Mouse (Mus musculus) thymus, adult 2 months (tissue): Measurements from ENCODE around the gene Arhgef1. TPM values are rescaled to one million over a fixed set of nuclear protein-coding genes. Genes with fewer than 3 reads are reported as not detected.

Source experiments
- DNase-seq: peaks from one replicate; pipeline ENCODE4 v3.0.0; 2021
- H3K27ac ChIP-seq: fragments of 200-500 bp; 2 replicates; pipeline ENCODE4 v1.5.1; 2012; ENCODE audit warnings: low read length, control low read depth; ENCODE audit not compliant: control insufficient read depth, insufficient read depth
- H3K27me3 ChIP-seq: fragments of 200-500 bp; 2 replicates; pipeline ENCODE4 v1.6.1; 2012; ENCODE audit warnings: mild to moderate bottlenecking, low read length, moderate library complexity, mixed read lengths; ENCODE audit not compliant: control insufficient read depth, insufficient read depth
- H3K36me3 ChIP-seq: fragments of 200-500 bp; 2 replicates; pipeline ENCODE4 v1.6.1; 2012; ENCODE audit warnings: mild to moderate bottlenecking, low read length, moderate library complexity; ENCODE audit not compliant: control insufficient read depth, insufficient read depth
- H3K4me1 ChIP-seq: fragments of 200-500 bp; replicated peaks from 2 replicates; pipeline ENCODE4 v1.6.1; 2012; ENCODE audit warnings: low read length; ENCODE audit not compliant: control insufficient read depth, insufficient read depth
- H3K4me3 ChIP-seq: fragments of 200-500 bp; 2 replicates; pipeline ENCODE4 v1.5.1; 2012; ENCODE audit warnings: mild to moderate bottlenecking, low read length, control low read depth, moderate library complexity; ENCODE audit not compliant: control insufficient read depth, insufficient read depth
- CTCF ChIP-seq: fragments of 200-500 bp; IDR thresholded peaks from 2 replicates; pipeline ENCODE4 v1.5.1; 2012; ENCODE audit warnings: mild to moderate bottlenecking, control low read depth, low read length, moderate library complexity, borderline replicate concordance; ENCODE audit not compliant: control insufficient read depth, poor library complexity, insufficient read depth; ENCODE audit errors: extremely low read depth
- POLR2A ChIP-seq: fragments of 200-500 bp; IDR thresholded peaks from 2 replicates; pipeline ENCODE4 v1.6.1; 2012; ENCODE audit warnings: mild to moderate bottlenecking, low read length, control low read depth, moderate library complexity; ENCODE audit not compliant: control insufficient read depth, poor library complexity, insufficient read depth; ENCODE audit errors: extremely low read depth
- WGBS: fragments of 180-500 bp; shearing (Covaris S2); methylation state at CpG from one replicate; pipeline ENCODE4 v1.1.7; 2018; 5-methylcytosine and 5-hydroxymethylcytosine counted together
- polyA plus RNA-seq: library from polyadenylated mRNA; depleted of rRNA; stranded (reverse); fragments of >200 nt; gene quantifications from 2 replicates; pipeline ENCODE4 v1.2.3, GENCODE M21; 2012

Arhgef1 gene
- polyA plus RNA-seq, 1 experiment: 1,726 TPM

- WGBS: 3% methylated on average over 6 of the region's 6 CpGs
- H3K4me1 ChIP-seq: peaks cover 39% of the 10 kb centered on the region
- peak overlapping the region; percentile 97 for H3K27ac ChIP-seq
- DNase-seq: peak; percentile 53
- TF ChIP-seq POLR2A: no peak
- no peak for TF ChIP-seq CTCF
- H3K36me3 ChIP-seq: peaks cover 25% of the 10 kb centered on the region
- no peaks in the 10 kb centered on the region for H3K27me3 ChIP-seq
- peak overlapping the region; percentile 53 for H3K4me3 ChIP-seq
These were observed 3.8 kb downstream of the Arhgef1 start for GRCm38 (mm10) chr7:24906551-24906950.

GRCm38 (mm10) chr7:24907211-24907748, 4.6 kb downstream of the Arhgef1 start:
- peak; percentile 84 for DNase-seq
- Histone ChIP-seq H3K27ac (peak overlapping the region; percentile 97), H3K4me3 (peak overlapping the region; percentile 53), H3K27me3 (no peaks in the 10 kb centered on the region), H3K4me1 (peaks cover 32% of the 10 kb centered on the region), H3K36me3 (peaks cover 31% of the 10 kb centered on the region)
- TF ChIP-seq POLR2A: 0 out of 2 replicates have a peak, but pooled peaks have one; percentile 39
- TF ChIP-seq CTCF: 0 out of 2 replicates have a peak, but pooled peaks have one; percentile 41
- 3% methylated on average over 13 of the region's 13 CpGs for WGBS

- TF ChIP-seq POLR2A: no peak
- TF ChIP-seq CTCF: no peak
- Histone ChIP-seq H3K27ac (no peak overlapping the region), H3K4me3 (no peak overlapping the region), H3K36me3 (peaks cover 56% of the 10 kb centered on the region), H3K4me1 (peaks cover 11% of the 10 kb centered on the region), H3K27me3 (no peaks in the 10 kb centered on the region)
- DNase-seq: no peak
- 96% methylated on average over 14 of the region's 14 CpGs for WGBS
These were observed 9.8 kb downstream of the Arhgef1 start for GRCm38 (mm10) chr7:24912480-24912879.

- 97% methylated on average over 20 of the region's 20 CpGs for WGBS
- no peaks in the 10 kb centered on the region for H3K4me1 ChIP-seq
- peaks cover 71% of the 10 kb centered on the region for H3K36me3 ChIP-seq
- no peak overlapping the region for H3K27ac ChIP-seq
- TF ChIP-seq POLR2A (no peak), CTCF (no peak)
- no peak for DNase-seq
- H3K27me3 ChIP-seq: no peaks in the 10 kb centered on the region
- H3K4me3 ChIP-seq: no peak overlapping the region
These were observed 16.1 kb downstream of the Arhgef1 start for GRCm38 (mm10) chr7:24918763-24919323.

GRCm38 (mm10) chr7:24919728-24920127, 17.0 kb downstream of the Arhgef1 start:
- Histone ChIP-seq H3K4me3 (no peak overlapping the region), H3K27ac (no peak overlapping the region), H3K36me3 (peaks cover 79% of the 10 kb centered on the region), H3K27me3 (no peaks in the 10 kb centered on the region), H3K4me1 (no peaks in the 10 kb centered on the region)
- WGBS: 93% methylated on average over 9 of the region's 9 CpGs
- TF ChIP-seq POLR2A: no peak
- TF ChIP-seq CTCF: no peak
- no peak for DNase-seq

GRCm38 (mm10) chr7:24930475-24930874, 27.8 kb downstream of the Arhgef1 start:
- Histone ChIP-seq H3K4me1 (peaks cover 8% of the 10 kb centered on the region), H3K27me3 (peaks cover 23% of the 10 kb centered on the region), H3K4me3 (no peak overlapping the region), H3K27ac (no peak overlapping the region), H3K36me3 (peaks cover 18% of the 10 kb centered on the region)
- TF ChIP-seq POLR2A: no peak
- TF ChIP-seq CTCF: no peak
- 56% methylated on average over 6 of the region's 6 CpGs for WGBS
- DNase-seq: no peak
